Comparison of ENCODE assay signal across 9 mouse cellular contexts in the genomic region with DNA sequence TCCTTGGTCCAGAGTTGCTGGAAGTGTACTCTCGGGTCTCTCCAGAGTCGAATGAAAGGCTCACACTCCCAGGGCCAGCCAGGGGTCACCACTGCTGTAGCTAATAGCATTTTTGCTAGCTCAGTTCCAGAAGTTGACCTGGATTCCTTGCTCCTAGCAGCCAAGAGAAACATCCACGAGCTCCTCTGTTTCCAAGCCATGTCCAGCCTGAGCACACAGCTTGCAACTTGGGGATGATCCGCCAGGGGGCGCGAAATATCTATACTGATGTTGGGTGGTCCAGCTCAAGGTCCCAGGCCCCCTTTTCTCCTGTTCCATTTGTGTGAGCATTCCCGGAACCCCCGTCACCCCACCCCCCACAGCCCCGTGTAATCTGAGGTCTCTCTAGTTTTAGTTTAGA. TPM values are rescaled to one million over a fixed set of nuclear protein-coding genes. Genes with fewer than 3 reads are reported as not detected.
DNase-seq lines count a peak whose midpoint lies in the region; ATAC-seq and TF ChIP-seq lines count a peak whose summit lies in the region.
"Had no signal": no experiment of that assay in that cellular context is flagged by ENCODE, and none has a peak within 500 bp of the region (broad histone marks: within the 10 kb centered on the region; RNA-seq: fewer than 3 reads in every experiment).

No protein-coding gene starts in this region.

- no peak overlapping the region for H3K4me3 ChIP-seq in left cerebral cortex, adult 2 months
- H3K4me3 ChIP-seq in MEL (ENCODE audit: control insufficient read depth in 1 of 2, insufficient read depth in 1 of 2, low read depth in 2 of 2, low read length in 2 of 2): no peak overlapping the region
- H3K4me3 ChIP-seq in hindbrain, embryonic 14.5 days (replicated peaks; ENCODE audit: low read length): peak overlapping the region; percentile 4; the same call in 1 of the 2 replicates
- no peak overlapping the region for H3K4me3 ChIP-seq in lung, embryonic 14.5 days (ENCODE audit: low read depth, low read length)
- no peak overlapping the region for H3K4me3 ChIP-seq in stomach, embryonic 14.5 days (ENCODE audit: low read depth, low read length)
- H3K4me3 ChIP-seq: erythroblast, embryonic 14.5 days had no signal

- no peak for ATAC-seq in hindbrain, embryonic 14.5 days (ENCODE audit: low FRiP score)
- no peak for ATAC-seq in lung, embryonic 14.5 days (ENCODE audit: insufficient read depth)
- no peak for ATAC-seq in stomach, embryonic 14.5 days (ENCODE audit: insufficient number of reproducible peaks, insufficient read depth, low FRiP score, low read depth)

- no peak overlapping the region for H3K27ac ChIP-seq in left cerebral cortex, adult 2 months
- H3K27ac ChIP-seq in MEL (ENCODE audit: control insufficient read depth, low read depth, low read length): no peak overlapping the region
- H3K27ac ChIP-seq in hindbrain, embryonic 14.5 days: no peak overlapping the region
- H3K27ac ChIP-seq in lung, embryonic 14.5 days (ENCODE audit: low read depth): no peak overlapping the region
- 0 out of 2 replicates have a peak overlapping the region, but pooled peaks have one; percentile 10 for H3K27ac ChIP-seq in stomach, embryonic 14.5 days (ENCODE audit: low read length)
- H3K27ac ChIP-seq: macrophage had no signal

- no peak for TF ChIP-seq POLR2A in MEL (IDR thresholded peaks at IDR 0.05; ENCODE audit: control insufficient read depth in 1 of 2, insufficient read depth in 1 of 2, low read depth in 1 of 2, low read length in 2 of 2, poor library complexity in 1 of 2)

- DNase-seq in left cerebral cortex, adult 2 months (ENCODE audit: extremely low spot score in 1 of 2, low spot score in 2 of 2): peak; percentile 54 to 55
- no peak for DNase-seq in left cerebral cortex, adult 8-10 months (ENCODE audit: low spot score in 2 of 2)
- DNase-seq in MEL (ENCODE audit: low read depth, low spot score): peak; percentile 36
- peak; percentile 40 for DNase-seq in cerebellum, adult 9-11 months
- peak; percentile 78 for DNase-seq in hindbrain, embryonic 14.5 days (ENCODE audit: low spot score)
- peak; percentile 88 for DNase-seq in lung, embryonic 14.5 days

- TF ChIP-seq RAD21 in MEL (IDR thresholded peaks at IDR 0.05; ENCODE audit: low read depth, low read length): no peak

- no peak overlapping the region for H3K9ac ChIP-seq in MEL (ENCODE audit: control insufficient read depth, low read depth, low read length, poor library complexity, severe bottlenecking)
- H3K9ac ChIP-seq in hindbrain, embryonic 14.5 days: no peak overlapping the region
- no peak overlapping the region for H3K9ac ChIP-seq in lung, embryonic 14.5 days
- H3K9ac ChIP-seq in stomach, embryonic 14.5 days (replicated peaks; ENCODE audit: low read depth, low read length): no peak overlapping the region

- no peak for TF ChIP-seq EP300 in MEL (IDR thresholded peaks at IDR 0.05; ENCODE audit: low read depth in 1 of 2, low read length in 2 of 2)

- H3K36me3 ChIP-seq in MEL (ENCODE audit: control insufficient read depth in 1 of 2, insufficient read depth in 2 of 2, low read length in 2 of 2): peaks cover 0 to 4% of the 10 kb centered on the region in 2 experiments; a peak in 2 of 4 replicates
- H3K36me3 ChIP-seq in hindbrain, embryonic 14.5 days (replicated peaks; ENCODE audit: control insufficient read depth, insufficient read depth): no peaks in the 10 kb centered on the region
- H3K36me3 ChIP-seq in lung, embryonic 14.5 days (ENCODE audit: insufficient read depth): no peaks in the 10 kb centered on the region
- no peaks in the 10 kb centered on the region for H3K36me3 ChIP-seq in stomach, embryonic 14.5 days (ENCODE audit: control insufficient read depth, insufficient read depth, low read length)

- H3K4me2 ChIP-seq in hindbrain, embryonic 14.5 days (replicated peaks): no peak overlapping the region; the same call in 1 of the 2 replicates
- no peak overlapping the region for H3K4me2 ChIP-seq in lung, embryonic 14.5 days
- H3K4me2 ChIP-seq in stomach, embryonic 14.5 days (replicated peaks; ENCODE audit: low read depth, low read length): no peak overlapping the region

- 0 out of 4 replicates have a peak, but pooled peaks cover 0 to 5% of the 10 kb centered on the region in 2 experiments for H3K4me1 ChIP-seq in MEL (ENCODE audit: control insufficient read depth in 1 of 2, insufficient read depth in 2 of 2, low read length in 2 of 2)
- peaks cover 15% of the 10 kb centered on the region for H3K4me1 ChIP-seq in hindbrain, embryonic 14.5 days (replicated peaks; ENCODE audit: control insufficient read depth, insufficient read depth, low read length)
- peaks cover 10% of the 10 kb centered on the region; the same call in 1 of the 2 replicates for H3K4me1 ChIP-seq in lung, embryonic 14.5 days (ENCODE audit: insufficient read depth)
- peaks cover 6% of the 10 kb centered on the region; the same call in 1 of the 2 replicates for H3K4me1 ChIP-seq in stomach, embryonic 14.5 days (ENCODE audit: control insufficient read depth, insufficient read depth, low read length)

- peak; percentile 66 for TF ChIP-seq CTCF in left cerebral cortex, adult 2 months (IDR thresholded peaks at IDR 0.05)
- peak; percentile 39 to 55 (median 42) for TF ChIP-seq CTCF in MEL (IDR thresholded peaks at IDR 0.05 in 2 of 3, conservative IDR thresholded peaks at IDR 0.05 in 1 of 3; ENCODE audit: control insufficient read depth in 1 of 3, insufficient read depth in 1 of 3, low read depth in 2 of 3, low read length in 3 of 3, poor library complexity in 1 of 3, severe bottlenecking in 1 of 3)
- TF ChIP-seq CTCF in lung, embryonic 14.5 days (IDR thresholded peaks at IDR 0.05; ENCODE audit: low read depth): peak; percentile 71

- WGBS in hindbrain, embryonic 14.5 days: 33% methylated on average over 9 of the region's 9 CpGs
- 16% methylated on average over 9 of the region's 9 CpGs for WGBS in lung, embryonic 14.5 days
- 29% methylated on average over 9 of the region's 9 CpGs for WGBS in stomach, embryonic 14.5 days

- peaks cover 4% of the 10 kb centered on the region for H3K79me2 ChIP-seq in MEL (ENCODE audit: control insufficient read depth, insufficient read depth, low read length, poor library complexity)

- peaks cover 0 to 7% of the 10 kb centered on the region in 2 experiments for H3K27me3 ChIP-seq in MEL (ENCODE audit: control insufficient read depth in 1 of 2, insufficient read depth in 2 of 2, low read length in 2 of 2)
- no peaks in the 10 kb centered on the region for H3K27me3 ChIP-seq in hindbrain, embryonic 14.5 days (ENCODE audit: control insufficient read depth, insufficient read depth, low read length)
- no peaks in the 10 kb centered on the region for H3K27me3 ChIP-seq in lung, embryonic 14.5 days (ENCODE audit: insufficient read depth, low read length)
- no peaks in the 10 kb centered on the region for H3K27me3 ChIP-seq in stomach, embryonic 14.5 days (ENCODE audit: control insufficient read depth, insufficient read depth, low read length)

- H3K9me3 ChIP-seq in MEL (replicated peaks; ENCODE audit: insufficient read depth, low read length): no peaks in the 10 kb centered on the region
- H3K9me3 ChIP-seq in hindbrain, embryonic 14.5 days (ENCODE audit: control insufficient read depth, low read length): no peaks in the 10 kb centered on the region
- H3K9me3 ChIP-seq in lung, embryonic 14.5 days (ENCODE audit: low read depth, low read length): no peaks in the 10 kb centered on the region
- no peaks in the 10 kb centered on the region for H3K9me3 ChIP-seq in stomach, embryonic 14.5 days (ENCODE audit: control insufficient read depth, low read depth, low read length)

- intact Hi-C loops in left cerebral cortex, adult 2 months (cut with DNase I): loop anchor here (1.0 kb wide), 1 partner anchor 29 kb away; no protein-coding TSS in a partner anchor

RNA-seq across cellular contexts. Expression of gene Zfp628, which starts 3.5 kb away (rescaled TPM):
- 10 to 100 TPM; 15.8 to 16.4 TPM for total RNA-seq in left cerebral cortex, adult 2 months (2021)
- 10 to 100 TPM; 14.7 to 16.8 (median 15.5) TPM for total RNA-seq in left cerebral cortex, adult 8-10 months (2022)
- 2.5 and 3.3 TPM in 2 replicates for total RNA-seq in MEL (2012; rRNA removed)
- polyA plus RNA-seq in MEL (2012; ENCODE audit: insufficient read depth in 1 of 2, insufficient read length in 2 of 2, low read depth in 1 of 2, low replicate concordance in 2 of 2, missing spikeins in 1 of 2): 10 to 100 TPM in 1 of 2 experiments, not detected in 1; 17.6 TPM
- polyA plus RNA-seq in hindbrain, embryonic 14.5 days (2014; fragmentation: Nextera tagmentation; extraction: Ambion mirVana): 3.6 and 4.2 TPM in 2 replicates
- 4.2 and 4.3 TPM in 2 replicates for polyA plus RNA-seq in lung, embryonic 14.5 days (2014; fragmentation: Nextera tagmentation; extraction: Ambion mirVana)
- polyA plus RNA-seq in stomach, embryonic 14.5 days (2014; fragmentation: Nextera tagmentation; extraction: Ambion mirVana): 4.3 and 4.5 TPM in 2 replicates

RNA-seq across cellular contexts. Expression of gene Gm36210, which starts 5.2 kb away (rescaled TPM):
- total RNA-seq in left cerebral cortex, adult 2 months (2021): under 1 TPM; 0.27 to 0.28 TPM
- under 1 TPM in 3 of 4 experiments, not detected in 1; 0.48 to 0.65 (median 0.51) TPM for total RNA-seq in left cerebral cortex, adult 8-10 months (2022)
- total RNA-seq in MEL (2012; rRNA removed): 0.15 TPM in 1 of 2 replicates, not detected in the other
- under 1 TPM in 1 of 2 experiments, not detected in 1; 0.97 TPM for polyA plus RNA-seq in MEL (2012; ENCODE audit: insufficient read depth in 1 of 2, insufficient read length in 2 of 2, low read depth in 1 of 2, low replicate concordance in 2 of 2, missing spikeins in 1 of 2)
- 0.25 and 0.43 TPM in 2 replicates for polyA plus RNA-seq in hindbrain, embryonic 14.5 days (2014; fragmentation: Nextera tagmentation; extraction: Ambion mirVana)
- not detected in 2 replicates for polyA plus RNA-seq in lung, embryonic 14.5 days (2014; fragmentation: Nextera tagmentation; extraction: Ambion mirVana)
- not detected in 2 replicates for polyA plus RNA-seq in stomach, embryonic 14.5 days (2014; fragmentation: Nextera tagmentation; extraction: Ambion mirVana)
- polyA plus RNA-seq: erythroblast, embryonic 14.5 days; macrophage had no signal

RNA-seq across cellular contexts. Expression of gene Nat14, which starts 10.3 kb away (rescaled TPM):
- 100 to 1,000 TPM in 1 of 2 experiments, 10 to 100 TPM in 1; 99.7 to 109 TPM for total RNA-seq in left cerebral cortex, adult 2 months (2021)
- total RNA-seq in left cerebral cortex, adult 8-10 months (2022): 100 to 1,000 TPM in 1 of 4 experiments, 10 to 100 TPM in 3; 94.7 to 100 (median 95.8) TPM
- 0.81 and 0.85 TPM in 2 replicates for total RNA-seq in MEL (2012; rRNA removed)
- polyA plus RNA-seq in MEL (2012; ENCODE audit: insufficient read depth in 1 of 2, insufficient read length in 2 of 2, low read depth in 1 of 2, low replicate concordance in 2 of 2, missing spikeins in 1 of 2): 1 to 10 TPM in 1 of 2 experiments, not detected in 1; 1.9 TPM
- polyA plus RNA-seq in hindbrain, embryonic 14.5 days (2014; fragmentation: Nextera tagmentation; extraction: Ambion mirVana): 23.3 and 23.6 TPM in 2 replicates
- 1.4 and 2.3 TPM in 2 replicates for polyA plus RNA-seq in lung, embryonic 14.5 days (2014; fragmentation: Nextera tagmentation; extraction: Ambion mirVana)
- polyA plus RNA-seq in stomach, embryonic 14.5 days (2014; fragmentation: Nextera tagmentation; extraction: Ambion mirVana): 3.5 and 4.0 TPM in 2 replicates

RNA-seq across cellular contexts. Expression of gene Ssc5d, which starts 14.0 kb away (rescaled TPM):
- total RNA-seq in left cerebral cortex, adult 2 months (2021): 1 to 10 TPM; 2.8 to 4.4 TPM
- total RNA-seq in left cerebral cortex, adult 8-10 months (2022): 1 to 10 TPM; 2.1 to 3.5 (median 2.6) TPM
- 0.04 TPM in 1 of 2 replicates, not detected in the other for total RNA-seq in MEL (2012; rRNA removed)
- polyA plus RNA-seq in MEL (2012; ENCODE audit: insufficient read depth in 1 of 2, insufficient read length in 2 of 2, low read depth in 1 of 2, low replicate concordance in 2 of 2, missing spikeins in 1 of 2): under 1 TPM in 1 of 2 experiments, not detected in 1; 0.17 TPM
- polyA plus RNA-seq in hindbrain, embryonic 14.5 days (2014; fragmentation: Nextera tagmentation; extraction: Ambion mirVana): 0.74 and 0.82 TPM in 2 replicates
- polyA plus RNA-seq in lung, embryonic 14.5 days (2014; fragmentation: Nextera tagmentation; extraction: Ambion mirVana): 2.1 and 2.2 TPM in 2 replicates
- 3.3 and 3.9 TPM in 2 replicates for polyA plus RNA-seq in stomach, embryonic 14.5 days (2014; fragmentation: Nextera tagmentation; extraction: Ambion mirVana)
- polyA plus RNA-seq: erythroblast, embryonic 14.5 days had no signal

RNA-seq across cellular contexts. Expression of gene Isoc2a, which starts 34.6 kb away (rescaled TPM):
- total RNA-seq in left cerebral cortex, adult 2 months (2021): 10 to 100 TPM; 11.3 to 12.6 TPM
- 10 to 100 TPM; 16.1 to 17.7 (median 17.1) TPM for total RNA-seq in left cerebral cortex, adult 8-10 months (2022)
- total RNA-seq in MEL (2012; rRNA removed): 11.1 and 12.4 TPM in 2 replicates
- polyA plus RNA-seq in MEL (2012; ENCODE audit: insufficient read depth in 1 of 2, insufficient read length in 2 of 2, low read depth in 1 of 2, low replicate concordance in 2 of 2, missing spikeins in 1 of 2): 10 to 100 TPM in 1 of 2 experiments, not detected in 1; 20.6 TPM
- 0.47 and 0.82 TPM in 2 replicates for polyA plus RNA-seq in hindbrain, embryonic 14.5 days (2014; fragmentation: Nextera tagmentation; extraction: Ambion mirVana)
- polyA plus RNA-seq in lung, embryonic 14.5 days (2014; fragmentation: Nextera tagmentation; extraction: Ambion mirVana): 0.88 and 0.91 TPM in 2 replicates
- 0.94 and 0.98 TPM in 2 replicates for polyA plus RNA-seq in stomach, embryonic 14.5 days (2014; fragmentation: Nextera tagmentation; extraction: Ambion mirVana)

Comparison
In these comparisons a context has a peak if more than half of its experiments do, and no peak if none do; other contexts are left out.
1. DNase-seq: peak in left cerebral cortex, adult 2 months (2 of 2), MEL (single experiment), cerebellum, adult 9-11 months (single experiment), hindbrain, embryonic 14.5 days (single experiment) and lung, embryonic 14.5 days (single experiment); none in left cerebral cortex, adult 8-10 months (0 of 2).
2. Peak in every context shown above with its lines, with median percentiles within 50 percentile points of each other: CTCF ChIP-seq.